Mouse (Mus musculus): ENCODE measurements at regions not wholly inside any gene's neighbourhood (a gene's known extent, or its start where the extent isn't known, plus 50 kb on each side); places are given as distances from the start of the nearest gene placed in this dataset.

DNA sequence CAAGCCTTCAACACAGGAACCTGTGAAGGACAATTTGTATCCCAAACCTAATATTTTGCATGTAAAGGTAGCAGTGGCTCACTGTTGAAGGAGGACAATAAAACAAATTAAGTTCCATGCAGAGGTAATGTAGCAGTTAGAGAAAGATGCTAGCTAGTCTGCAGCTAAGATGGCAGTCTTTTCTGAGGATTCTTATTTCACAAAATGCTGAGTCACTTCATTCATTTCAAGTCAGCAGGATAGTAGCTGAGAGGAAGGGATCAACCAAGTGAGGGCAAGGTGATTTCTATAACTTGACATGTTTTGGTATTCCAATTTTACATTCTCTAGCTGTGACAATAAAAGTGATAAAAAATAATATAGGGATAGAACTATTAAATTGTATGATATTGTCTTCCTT is 194.0 kb upstream of the Nrxn1 start:
- TF ChIP-seq HCFC1 (IDR thresholded peaks at IDR 0.05; ENCODE audit: borderline replicate concordance, insufficient read depth, low read length) (no peak), ZC3H11A (IDR thresholded peaks at IDR 0.05; ENCODE audit: borderline replicate concordance, low read depth, low read length) (no peak), CHD2 (IDR thresholded peaks at IDR 0.05; ENCODE audit: low read depth, low read length) (no peak)
